Mouse (Mus musculus) lung, adult 2 months (tissue): ENCODE data around the gene Ptprd.

Experiments used
- CTCF ChIP-seq: fragments of 200-500 bp; IDR thresholded peaks from 2 replicates; pipeline ENCODE4 v1.5.1; 2011; ENCODE audit warnings: mild to moderate bottlenecking, low read length, control low read depth; ENCODE audit not compliant: insufficient read depth
- POLR2A ChIP-seq: fragments of 200-500 bp; IDR thresholded peaks from 2 replicates; pipeline ENCODE4 v1.6.1; 2011; ENCODE audit warnings: low read depth, mild to moderate bottlenecking, control low read depth, low read length, borderline replicate concordance; ENCODE audit errors: extremely low read depth

DNA sequence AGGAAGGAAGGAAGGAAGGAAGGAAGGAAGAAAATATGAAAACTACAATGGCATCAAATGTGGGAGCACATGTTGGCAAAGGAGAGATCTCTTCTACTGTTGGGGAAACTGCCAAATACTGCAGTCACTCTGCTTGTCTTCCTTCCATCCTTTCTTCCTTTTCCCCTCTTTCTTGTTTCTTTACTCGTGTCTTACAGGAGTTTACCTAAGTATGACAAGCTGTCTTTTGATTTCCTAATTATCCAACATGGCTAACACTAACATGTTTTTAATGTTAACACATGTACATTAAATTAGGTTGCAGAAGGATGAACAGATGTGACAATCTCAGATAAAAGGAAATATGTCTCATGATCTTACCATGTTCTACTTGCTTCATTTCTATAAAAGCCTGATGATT, 625.5 kb downstream of the Ptprd start:
- no peak for TF ChIP-seq POLR2A
- TF ChIP-seq CTCF: no peak
